Mouse (Mus musculus) forebrain, embryonic 11.5 days (tissue): ENCODE results near the gene Ubtd2. TPM values are rescaled to one million over a fixed set of nuclear protein-coding genes. Genes with fewer than 3 reads are reported as not detected.

Source experiments
- ATAC-seq: fragments of 200-750 bp; cut with Nextera tagmentation; replicated peaks from 2 replicates; pipeline ENCODE4 v1.8.0; 2017; ENCODE audit warnings: moderate TSS enrichment; ENCODE audit not compliant: low FRiP score
- DNase-seq: peaks from one replicate; pipeline ENCODE4 v3.0.0-alpha.2; 2017; ENCODE audit warnings: low spot score
- H3K27ac ChIP-seq: fragments of 300-500 bp; sonication (generic); 2 replicates; pipeline ENCODE4 v1.5.1; 2014; ENCODE audit warnings: low read depth, low read length
- H3K27me3 ChIP-seq: fragments of 300-500 bp; sonication (generic); 2 replicates; pipeline ENCODE4 v1.6.1; 2014; ENCODE audit warnings: mild to moderate bottlenecking, low read length, mixed read lengths; ENCODE audit not compliant: control insufficient read depth, insufficient read depth
- H3K36me3 ChIP-seq: fragments of 300-500 bp; sonication (generic); 2 replicates; pipeline ENCODE4 v1.6.1; 2014; ENCODE audit warnings: mild to moderate bottlenecking, low read length, moderate library complexity, mixed read lengths; ENCODE audit not compliant: control insufficient read depth, insufficient read depth
- H3K4me1 ChIP-seq: fragments of 300-500 bp; sonication (generic); replicated peaks from 2 replicates; pipeline ENCODE4 v1.6.1; 2014; ENCODE audit warnings: low read length, mixed read lengths; ENCODE audit not compliant: control insufficient read depth, insufficient read depth
- H3K4me2 ChIP-seq: fragments of 300-500 bp; sonication (generic); 2 replicates; pipeline ENCODE4 v1.6.1; 2014; ENCODE audit warnings: low read depth, mild to moderate bottlenecking, low read length, moderate library complexity, mixed read lengths; ENCODE audit not compliant: severe bottlenecking
- H3K4me3 ChIP-seq: fragments of 300-500 bp; sonication (generic); 2 replicates; pipeline ENCODE4 v1.5.1; 2014; ENCODE audit warnings: low read depth, low read length
- H3K9ac ChIP-seq: fragments of 300-500 bp; sonication (generic); 2 replicates; pipeline ENCODE4 v1.6.1; 2014; ENCODE audit warnings: low read length
- H3K9me3 ChIP-seq: fragments of 300-500 bp; sonication (generic); 2 replicates; pipeline ENCODE4 v1.6.1; 2016; ENCODE audit warnings: low read length, mixed read lengths; ENCODE audit not compliant: control insufficient read depth
- WGBS: fragments of 180-500 bp; shearing (Covaris S2); extraction: QIAGEN DNeasy Blood & Tissue Kit; methylation state at CpG from one replicate; pipeline ENCODE4 v1.1.7; 2014; 5-methylcytosine and 5-hydroxymethylcytosine counted together
- polyA plus RNA-seq: library from polyadenylated mRNA; unstranded; fragments of >200 nt; fragmentation: Nextera tagmentation; extraction: Ambion mirVana; gene quantifications from 2 replicates; pipeline ENCODE4 v1.2.1, GENCODE M21; 2014

Ubtd2 gene
- polyA plus RNA-seq: 72.2 and 79.6 TPM in 2 replicates

- Histone ChIP-seq H3K27ac (peak within 1 kb of the TSS; percentile 93), H3K4me1 (no peaks in the 10 kb centered on the region), H3K4me3 (peak within 1 kb of the TSS; percentile 72), H3K4me2 (peak within 1 kb of the TSS; percentile 78), H3K36me3 (no peaks in the 10 kb centered on the region), H3K9ac (peak within 1 kb of the TSS; percentile 97), H3K27me3 (no peaks in the 10 kb centered on the region), H3K9me3 (no peaks in the 10 kb centered on the region)
- ATAC-seq (peak; percentile 98), DNase-seq (peak; percentile 99)
- WGBS: under 1% methylated on average over 64 of the region's 86 CpGs
Measured at GRCm38 (mm10) chr11:32454800-32455506, at the start of gene Ubtd2. Gene Ubtd2 (plus strand): TSS chr11:32455370.

GRCm38 (mm10) chr11:32407863-32408262 lies 47.3 kb upstream of the Ubtd2 start:
- ATAC-seq (no peak), DNase-seq (no peak)
- WGBS: 86% methylated on average over 3 of the region's 3 CpGs
- Histone ChIP-seq H3K9ac (no peak overlapping the region), H3K4me2 (no peak overlapping the region), H3K4me3 (no peak overlapping the region), H3K9me3 (no peaks in the 10 kb centered on the region), H3K27me3 (no peaks in the 10 kb centered on the region), H3K36me3 (peaks cover 2% of the 10 kb centered on the region; the same call in 1 of the 2 replicates), H3K27ac (no peak overlapping the region), H3K4me1 (no peaks in the 10 kb centered on the region)

- no peak for ATAC-seq
- peaks cover 2% of the 10 kb centered on the region; the same call in 1 of the 2 replicates for H3K36me3 ChIP-seq
Measured at GRCm38 (mm10) chr11:32409052-32409451, 46.1 kb upstream of the Ubtd2 start.

GRCm38 (mm10) chr11:32409823-32410562 lies 45.2 kb upstream of the Ubtd2 start:
- Histone ChIP-seq H3K4me2 (no peak overlapping the region), H3K27me3 (no peaks in the 10 kb centered on the region), H3K9me3 (no peaks in the 10 kb centered on the region), H3K36me3 (peaks cover under 1% of the 10 kb centered on the region; the same call in 1 of the 2 replicates), H3K9ac (no peak overlapping the region), H3K27ac (no peak overlapping the region), H3K4me1 (no peaks in the 10 kb centered on the region), H3K4me3 (no peak overlapping the region)
- no peak for DNase-seq
- WGBS: 91% methylated on average over 11 of the region's 11 CpGs
- no peak for ATAC-seq

More at GRCm38 (mm10) chr11:32409052-32409451, 46.1 kb upstream of the Ubtd2 start:
- Histone ChIP-seq H3K27me3 (no peaks in the 10 kb centered on the region), H3K4me3 (no peak overlapping the region), H3K9me3 (no peaks in the 10 kb centered on the region), H3K4me1 (no peaks in the 10 kb centered on the region), H3K27ac (no peak overlapping the region), H3K9ac (no peak overlapping the region), H3K4me2 (no peak overlapping the region)
- DNase-seq: no peak

- Histone ChIP-seq H3K36me3 (peaks cover 9% of the 10 kb centered on the region; the same call in 1 of the 2 replicates), H3K27ac (no peak overlapping the region), H3K4me3 (no peak overlapping the region), H3K9ac (no peak overlapping the region), H3K27me3 (no peaks in the 10 kb centered on the region), H3K4me1 (no peaks in the 10 kb centered on the region), H3K4me2 (no peak overlapping the region), H3K9me3 (no peaks in the 10 kb centered on the region)
- ATAC-seq: no peak
- WGBS: 89% methylated on average over 5 of the region's 5 CpGs
- no peak for DNase-seq
Measured at GRCm38 (mm10) chr11:32420001-32420400, 35.2 kb upstream of the Ubtd2 start.

DNA sequence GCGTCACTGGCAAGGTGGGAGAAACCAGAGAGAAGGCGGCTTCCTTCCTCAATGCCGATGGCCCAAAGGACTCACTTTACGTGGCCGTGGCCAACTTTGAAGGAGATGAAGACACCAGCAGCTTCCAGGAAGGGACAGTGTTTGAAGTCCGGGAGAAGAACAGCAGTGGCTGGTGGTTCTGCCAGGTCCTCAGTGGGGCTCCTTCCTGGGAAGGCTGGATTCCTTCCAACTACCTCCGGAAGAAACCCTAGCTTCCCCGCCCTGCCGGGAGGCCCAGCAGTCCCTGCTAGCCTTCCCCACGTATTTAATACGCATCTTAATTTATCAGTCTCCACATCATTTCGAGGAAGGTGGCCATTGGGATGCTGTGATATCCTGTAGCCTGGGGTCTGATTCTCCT lies 31.9 kb upstream of the Ubtd2 start:
- DNase-seq: no peak
- 90% methylated on average over 12 of the region's 12 CpGs for WGBS
- Histone ChIP-seq H3K27ac (no peak overlapping the region), H3K9me3 (no peaks in the 10 kb centered on the region), H3K4me2 (no peak overlapping the region), H3K4me1 (no peaks in the 10 kb centered on the region), H3K36me3 (peaks cover 9% of the 10 kb centered on the region; the same call in 1 of the 2 replicates), H3K4me3 (no peak overlapping the region), H3K27me3 (no peaks in the 10 kb centered on the region), H3K9ac (no peak overlapping the region)
- no peak for ATAC-seq

GRCm38 (mm10) chr11:32424600-32424999 lies 30.6 kb upstream of the Ubtd2 start:
- 92% methylated on average over 4 of the region's 4 CpGs for WGBS
- Histone ChIP-seq H3K36me3 (peaks cover 9% of the 10 kb centered on the region; the same call in 1 of the 2 replicates), H3K27me3 (no peaks in the 10 kb centered on the region), H3K4me2 (no peak overlapping the region), H3K9ac (no peak overlapping the region), H3K27ac (no peak overlapping the region), H3K9me3 (no peaks in the 10 kb centered on the region), H3K4me1 (no peaks in the 10 kb centered on the region), H3K4me3 (no peak overlapping the region)
- no peak for ATAC-seq
- DNase-seq: no peak

GRCm38 (mm10) chr11:32425043-32425658 lies 30.0 kb upstream of the Ubtd2 start:
- no peaks in the 10 kb centered on the region for H3K9me3 ChIP-seq
- H3K9ac ChIP-seq: no peak overlapping the region
- ATAC-seq (no peak), DNase-seq (no peak)
- peaks cover 9% of the 10 kb centered on the region; the same call in 1 of the 2 replicates for H3K36me3 ChIP-seq
- no peak overlapping the region for H3K4me2 ChIP-seq
- no peak overlapping the region for H3K27ac ChIP-seq
- 76% methylated on average over 10 of the region's 10 CpGs for WGBS
- H3K4me1 ChIP-seq: no peaks in the 10 kb centered on the region
- no peaks in the 10 kb centered on the region for H3K27me3 ChIP-seq
- no peak overlapping the region for H3K4me3 ChIP-seq
